In the genomic region with DNA sequence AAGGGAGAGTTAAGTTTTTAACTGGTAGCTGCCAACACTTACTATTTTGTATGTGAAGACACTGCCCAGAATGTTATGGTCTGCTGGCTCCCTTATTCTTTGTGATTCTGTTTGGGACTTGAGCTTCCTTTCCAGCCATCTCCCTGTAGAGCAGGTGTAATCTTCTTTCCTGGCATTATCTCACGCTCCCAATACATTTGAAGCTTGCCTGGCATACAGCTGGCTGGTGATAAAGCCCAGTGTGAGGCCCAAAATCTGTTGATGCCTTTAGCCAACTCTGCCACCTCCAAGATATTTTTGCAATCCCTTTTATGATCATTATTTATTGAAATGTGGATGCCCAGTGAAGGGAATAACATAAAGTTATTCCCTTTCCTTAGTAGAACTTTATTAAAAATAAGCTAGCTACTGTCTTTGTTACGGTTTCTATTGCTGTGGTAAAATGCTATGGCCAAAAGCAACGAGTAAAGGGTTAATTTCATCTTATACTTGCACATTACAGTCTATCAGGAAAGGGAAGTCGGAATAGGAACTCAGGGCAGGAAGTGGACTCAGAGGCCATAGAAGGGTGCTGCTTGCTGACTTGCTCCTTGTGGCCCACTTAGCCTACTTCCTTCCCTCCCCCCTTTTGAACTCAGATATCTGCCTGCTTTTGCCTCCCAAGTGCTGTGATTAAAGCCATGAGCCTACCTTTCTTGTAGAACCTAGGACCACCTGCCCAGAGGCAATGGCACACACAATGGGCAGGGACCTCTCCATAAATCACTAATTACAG, we compare ENCODE assay signal across 16 mouse cellular contexts. TPM values are rescaled to one million over a fixed set of nuclear protein-coding genes. Genes with fewer than 3 reads are reported as not detected.
DNase-seq lines count a peak whose midpoint lies in the region; ATAC-seq and TF ChIP-seq lines count a peak whose summit lies in the region.
"Had no signal": no experiment of that assay in that cellular context is flagged by ENCODE, and none has a peak within 500 bp of the region (broad histone marks: within the 10 kb centered on the region; RNA-seq: fewer than 3 reads in every experiment).

No protein-coding gene starts in this region.

- ATAC-seq in stomach, embryonic 15.5 days (ENCODE audit: insufficient read depth, low FRiP score, low read depth), result peak; percentile 63; the same call in 1 of the 2 replicates
- ATAC-seq in stomach, postnatal 0 days (ENCODE audit: low FRiP score, low TSS enrichment), result no peak
- peak; percentile 71 for ATAC-seq in erythroid progenitor cell, adult 5-6 weeks (replicated peaks; ENCODE audit: low FRiP score, poor library complexity, severe bottlenecking)
- peak; percentile 74 for ATAC-seq in liver, embryonic 16.5 days (ENCODE audit: low read depth)
- ATAC-seq in stomach, embryonic 16.5 days (ENCODE audit: insufficient read depth, low FRiP score), result no peak
- ATAC-seq in kidney, embryonic 14.5 days (ENCODE audit: low FRiP score, low TSS enrichment), result no peak
- ATAC-seq: intestine, embryonic 15.5 days had no signal

- no peak overlapping the region for H3K4me2 ChIP-seq in stomach, embryonic 15.5 days
- H3K4me2 ChIP-seq in stomach, postnatal 0 days (replicated peaks; ENCODE audit: low read depth), result no peak overlapping the region
- H3K4me2 ChIP-seq in liver, embryonic 16.5 days (ENCODE audit: low read depth, low read length), result peak overlapping the region; percentile 55
- no peak overlapping the region for H3K4me2 ChIP-seq in stomach, embryonic 16.5 days (ENCODE audit: low read depth, low read length)
- no peak overlapping the region for H3K4me2 ChIP-seq in kidney, embryonic 14.5 days (replicated peaks; ENCODE audit: low read depth, low read length)
- H3K4me2 ChIP-seq: heart, embryonic 11.5 days; intestine, embryonic 15.5 days had no signal

- H3K4me1 ChIP-seq in stomach, embryonic 15.5 days, result no peaks in the 10 kb centered on the region
- no peaks in the 10 kb centered on the region for H3K4me1 ChIP-seq in stomach, postnatal 0 days (replicated peaks; ENCODE audit: control insufficient read depth, insufficient read depth)
- peaks cover 61% of the 10 kb centered on the region for H3K4me1 ChIP-seq in liver, embryonic 16.5 days (ENCODE audit: control insufficient read depth, low read depth, low read length)
- H3K4me1 ChIP-seq in stomach, embryonic 16.5 days (ENCODE audit: control insufficient read depth, insufficient read depth, low read length), result no peaks in the 10 kb centered on the region
- no peaks in the 10 kb centered on the region for H3K4me1 ChIP-seq in kidney, embryonic 14.5 days (ENCODE audit: control insufficient read depth, insufficient read depth, low read length)
- H3K4me1 ChIP-seq: intestine, embryonic 15.5 days had no signal

- no peak for DNase-seq in stomach, postnatal 0 days (ENCODE audit: low spot score)
- DNase-seq in cerebellum, postnatal 14 days, result no peak
- DNase-seq in adipocyte (ENCODE audit: low spot score), result no peak
- DNase-seq: cerebellum, adult 11-12 months; gastrocnemius, postnatal 10 days; lung, postnatal 36 days; midbrain, embryonic 14.5 days; thymus, postnatal 36 days had no signal

- H3K27me3 ChIP-seq in stomach, embryonic 15.5 days (replicated peaks), result no peaks in the 10 kb centered on the region
- H3K27me3 ChIP-seq in stomach, postnatal 0 days (ENCODE audit: control insufficient read depth, insufficient read depth, low read length), result no peaks in the 10 kb centered on the region
- no peaks in the 10 kb centered on the region for H3K27me3 ChIP-seq in liver, embryonic 16.5 days (ENCODE audit: control insufficient read depth, insufficient read depth, low read depth, low read length)
- no peaks in the 10 kb centered on the region for H3K27me3 ChIP-seq in stomach, embryonic 16.5 days (ENCODE audit: control insufficient read depth, insufficient read depth, low read length)
- no peaks in the 10 kb centered on the region for H3K27me3 ChIP-seq in kidney, embryonic 14.5 days (ENCODE audit: control insufficient read depth, insufficient read depth, low read length)
- H3K27me3 ChIP-seq: intestine, embryonic 15.5 days had no signal

- no peak overlapping the region for H3K9ac ChIP-seq in stomach, embryonic 15.5 days
- H3K9ac ChIP-seq in stomach, postnatal 0 days (ENCODE audit: low read length), result no peak overlapping the region
- H3K9ac ChIP-seq in liver, embryonic 16.5 days (ENCODE audit: low read depth, low read length), result peak overlapping the region; percentile 50
- H3K9ac ChIP-seq in stomach, embryonic 16.5 days (ENCODE audit: low read length), result no peak overlapping the region
- H3K9ac ChIP-seq in kidney, embryonic 14.5 days (ENCODE audit: low read depth, low read length), result no peak overlapping the region
- H3K9ac ChIP-seq: intestine, embryonic 15.5 days had no signal

- no peak for TF ChIP-seq EP300 in stomach, postnatal 0 days (optimal IDR thresholded peaks at IDR 0.05)

- TF ChIP-seq CTCF in stomach, postnatal 0 days (IDR thresholded peaks at IDR 0.05; ENCODE audit: low read depth), result no peak

- H3K36me3 ChIP-seq in stomach, embryonic 15.5 days, result peaks cover 78% of the 10 kb centered on the region
- peaks cover 52% of the 10 kb centered on the region for H3K36me3 ChIP-seq in stomach, postnatal 0 days (ENCODE audit: control insufficient read depth, insufficient read depth, low read length)
- H3K36me3 ChIP-seq in liver, embryonic 16.5 days (ENCODE audit: control insufficient read depth, insufficient read depth), result peaks cover 69% of the 10 kb centered on the region
- peaks cover 39% of the 10 kb centered on the region for H3K36me3 ChIP-seq in stomach, embryonic 16.5 days (ENCODE audit: control insufficient read depth, insufficient read depth, low read length)
- peaks cover 87% of the 10 kb centered on the region for H3K36me3 ChIP-seq in kidney, embryonic 14.5 days (ENCODE audit: control insufficient read depth, insufficient read depth, low read length)

- no peak overlapping the region for H3K27ac ChIP-seq in stomach, embryonic 15.5 days
- no peak overlapping the region for H3K27ac ChIP-seq in stomach, postnatal 0 days (replicated peaks)
- H3K27ac ChIP-seq in liver, embryonic 16.5 days (ENCODE audit: low read length), result peak overlapping the region; percentile 93
- H3K27ac ChIP-seq in stomach, embryonic 16.5 days (ENCODE audit: low read length), result peak overlapping the region; percentile 12; the same call in 1 of the 2 replicates
- no peak overlapping the region for H3K27ac ChIP-seq in kidney, embryonic 14.5 days (ENCODE audit: low read depth, low read length)
- H3K27ac ChIP-seq: intestine, embryonic 15.5 days; kidney, postnatal 0 days had no signal

- H3K4me3 ChIP-seq in stomach, embryonic 15.5 days (replicated peaks), result no peak overlapping the region
- no peak overlapping the region for H3K4me3 ChIP-seq in stomach, postnatal 0 days (ENCODE audit: low read depth, low read length)
- H3K4me3 ChIP-seq in liver, embryonic 16.5 days (ENCODE audit: low read depth, low read length), result peak overlapping the region; percentile 5; the same call in 1 of the 2 replicates
- no peak overlapping the region for H3K4me3 ChIP-seq in stomach, embryonic 16.5 days (replicated peaks; ENCODE audit: low read length)
- H3K4me3 ChIP-seq in kidney, embryonic 14.5 days (ENCODE audit: low read length), result no peak overlapping the region
- H3K4me3 ChIP-seq: intestine, embryonic 15.5 days had no signal

- no peaks in the 10 kb centered on the region for H3K9me3 ChIP-seq in stomach, embryonic 15.5 days
- H3K9me3 ChIP-seq in stomach, postnatal 0 days (ENCODE audit: control insufficient read depth, low read length), result no peaks in the 10 kb centered on the region
- H3K9me3 ChIP-seq in liver, embryonic 16.5 days (replicated peaks; ENCODE audit: control insufficient read depth, low read length), result no peaks in the 10 kb centered on the region
- H3K9me3 ChIP-seq in stomach, embryonic 16.5 days (replicated peaks; ENCODE audit: control insufficient read depth, low read length), result no peaks in the 10 kb centered on the region
- no peaks in the 10 kb centered on the region for H3K9me3 ChIP-seq in kidney, embryonic 14.5 days (ENCODE audit: control insufficient read depth, low read length)
- H3K9me3 ChIP-seq: intestine, embryonic 15.5 days had no signal

- WGBS in stomach, embryonic 15.5 days, result 69% methylated on average over 4 of the region's 4 CpGs
- 82% methylated on average over 4 of the region's 4 CpGs for WGBS in stomach, postnatal 0 days
- 33% methylated on average over 4 of the region's 4 CpGs for WGBS in liver, embryonic 16.5 days (ENCODE audit: insufficient replicate concordance)
- 83% methylated on average over 4 of the region's 4 CpGs for WGBS in stomach, embryonic 16.5 days
- WGBS in kidney, embryonic 14.5 days, result 86% methylated on average over 4 of the region's 4 CpGs

RNA-seq across cellular contexts. Expression of a gene that starts 9.5 kb away (rescaled TPM):
- 428 and 438 TPM in 2 replicates for polyA plus RNA-seq in stomach, embryonic 15.5 days (2015; fragmentation: Nextera tagmentation; extraction: Ambion mirVana)
- polyA plus RNA-seq in stomach, postnatal 0 days (2015; fragmentation: Nextera tagmentation; extraction: Ambion mirVana), result 74.1 and 104 TPM in 2 replicates
- total RNA-seq in erythroid progenitor cell, adult 5-6 weeks (2015; ENCODE audit: low replicate concordance), result 1,168 and 1,264 TPM in 2 replicates
- total RNA-seq in erythroid progenitor cell, adult 5-6 weeks (2017; ENCODE audit: low replicate concordance), result 649 and 1,020 TPM in 2 replicates
- polyA plus RNA-seq in liver, embryonic 16.5 days (2015; fragmentation: Nextera tagmentation; extraction: Ambion mirVana), result 632 and 661 TPM in 2 replicates
- polyA plus RNA-seq in stomach, embryonic 16.5 days (2015; fragmentation: Nextera tagmentation; extraction: Ambion mirVana), result 332 and 335 TPM in 2 replicates
- polyA plus RNA-seq in kidney, embryonic 14.5 days (2014; fragmentation: Nextera tagmentation; extraction: Ambion mirVana), result 559 and 687 TPM in 2 replicates

RNA-seq across cellular contexts. Expression of a gene that starts 14.5 kb away (rescaled TPM):
- polyA plus RNA-seq in stomach, embryonic 15.5 days (2015; fragmentation: Nextera tagmentation; extraction: Ambion mirVana), result 60.9 and 64.7 TPM in 2 replicates
- 38.0 and 39.1 TPM in 2 replicates for polyA plus RNA-seq in stomach, postnatal 0 days (2015; fragmentation: Nextera tagmentation; extraction: Ambion mirVana)
- 64.6 and 69.2 TPM in 2 replicates for total RNA-seq in erythroid progenitor cell, adult 5-6 weeks (2015; ENCODE audit: low replicate concordance)
- 44.0 and 58.0 TPM in 2 replicates for total RNA-seq in erythroid progenitor cell, adult 5-6 weeks (2017; ENCODE audit: low replicate concordance)
- 40.1 and 43.1 TPM in 2 replicates for polyA plus RNA-seq in liver, embryonic 16.5 days (2015; fragmentation: Nextera tagmentation; extraction: Ambion mirVana)
- polyA plus RNA-seq in stomach, embryonic 16.5 days (2015; fragmentation: Nextera tagmentation; extraction: Ambion mirVana), result 58.0 and 58.3 TPM in 2 replicates
- 64.4 and 70.8 TPM in 2 replicates for polyA plus RNA-seq in kidney, embryonic 14.5 days (2014; fragmentation: Nextera tagmentation; extraction: Ambion mirVana)

RNA-seq across cellular contexts. Expression of a gene that starts 14.5 kb away (rescaled TPM):
- polyA plus RNA-seq in stomach, embryonic 15.5 days (2015; fragmentation: Nextera tagmentation; extraction: Ambion mirVana), result 2.2 and 2.3 TPM in 2 replicates
- polyA plus RNA-seq in stomach, postnatal 0 days (2015; fragmentation: Nextera tagmentation; extraction: Ambion mirVana), result 1.4 TPM in 2 replicates
- total RNA-seq in erythroid progenitor cell, adult 5-6 weeks (2015; ENCODE audit: low replicate concordance), result 4.2 and 6.1 TPM in 2 replicates
- total RNA-seq in erythroid progenitor cell, adult 5-6 weeks (2017; ENCODE audit: low replicate concordance), result 2.3 and 2.8 TPM in 2 replicates
- 1.5 and 1.7 TPM in 2 replicates for polyA plus RNA-seq in liver, embryonic 16.5 days (2015; fragmentation: Nextera tagmentation; extraction: Ambion mirVana)
- 1.3 and 1.9 TPM in 2 replicates for polyA plus RNA-seq in stomach, embryonic 16.5 days (2015; fragmentation: Nextera tagmentation; extraction: Ambion mirVana)
- 0.83 and 1.4 TPM in 2 replicates for polyA plus RNA-seq in kidney, embryonic 14.5 days (2014; fragmentation: Nextera tagmentation; extraction: Ambion mirVana)
- total RNA-seq: gastrocnemius, postnatal 10 days had no signal

RNA-seq across cellular contexts. Expression of a gene that starts 19.5 kb away (rescaled TPM):
- polyA plus RNA-seq in stomach, embryonic 15.5 days (2015; fragmentation: Nextera tagmentation; extraction: Ambion mirVana), result 8.1 and 16.8 TPM in 2 replicates
- 7.0 and 8.5 TPM in 2 replicates for polyA plus RNA-seq in stomach, postnatal 0 days (2015; fragmentation: Nextera tagmentation; extraction: Ambion mirVana)
- total RNA-seq in erythroid progenitor cell, adult 5-6 weeks (2015; ENCODE audit: low replicate concordance), result not detected in 2 replicates
- not detected in 2 replicates for total RNA-seq in erythroid progenitor cell, adult 5-6 weeks (2017; ENCODE audit: low replicate concordance)
- polyA plus RNA-seq in liver, embryonic 16.5 days (2015; fragmentation: Nextera tagmentation; extraction: Ambion mirVana), result 29.4 and 67.5 TPM in 2 replicates
- 15.7 and 377 TPM in 2 replicates for polyA plus RNA-seq in stomach, embryonic 16.5 days (2015; fragmentation: Nextera tagmentation; extraction: Ambion mirVana)
- polyA plus RNA-seq in kidney, embryonic 14.5 days (2014; fragmentation: Nextera tagmentation; extraction: Ambion mirVana), result 1.8 and 1.9 TPM in 2 replicates
- polyA plus RNA-seq: midbrain, embryonic 14.5 days had no signal

RNA-seq across cellular contexts. Expression of a gene that starts 25.4 kb away (rescaled TPM):
- 24.6 and 24.8 TPM in 2 replicates for polyA plus RNA-seq in stomach, embryonic 15.5 days (2015; fragmentation: Nextera tagmentation; extraction: Ambion mirVana)
- 13.9 and 14.9 TPM in 2 replicates for polyA plus RNA-seq in stomach, postnatal 0 days (2015; fragmentation: Nextera tagmentation; extraction: Ambion mirVana)
- total RNA-seq in erythroid progenitor cell, adult 5-6 weeks (2015; ENCODE audit: low replicate concordance), result not detected in 2 replicates
- total RNA-seq in erythroid progenitor cell, adult 5-6 weeks (2017; ENCODE audit: low replicate concordance), result 0.13 TPM in 1 of 2 replicates, not detected in the other
- 9.4 and 12.1 TPM in 2 replicates for polyA plus RNA-seq in liver, embryonic 16.5 days (2015; fragmentation: Nextera tagmentation; extraction: Ambion mirVana)
- 26.3 and 26.5 TPM in 2 replicates for polyA plus RNA-seq in stomach, embryonic 16.5 days (2015; fragmentation: Nextera tagmentation; extraction: Ambion mirVana)
- polyA plus RNA-seq in kidney, embryonic 14.5 days (2014; fragmentation: Nextera tagmentation; extraction: Ambion mirVana), result 16.0 and 16.6 TPM in 2 replicates

Comparison
In these comparisons a context has a peak if more than half of its experiments do, and no peak if none do; other contexts are left out.
1. ATAC-seq: peak in stomach, embryonic 15.5 days (single experiment), erythroid progenitor cell, adult 5-6 weeks (single experiment) and liver, embryonic 16.5 days (single experiment); none in stomach, postnatal 0 days (single experiment), stomach, embryonic 16.5 days (single experiment) and kidney, embryonic 14.5 days (single experiment).
2. H3K27ac ChIP-seq: peak in liver, embryonic 16.5 days (single experiment) and stomach, embryonic 16.5 days (single experiment); none in stomach, embryonic 15.5 days (single experiment), stomach, postnatal 0 days (single experiment) and kidney, embryonic 14.5 days (single experiment).